Mouse (Mus musculus): ENCODE data around the gene Traf1.

- TF ChIP-seq POLR2A (IDR thresholded peaks at IDR 0.05; ENCODE audit: control insufficient read depth, low read depth, low read length): no peak
- TF ChIP-seq CTCF (IDR thresholded peaks at IDR 0.05; ENCODE audit: control insufficient read depth, insufficient read depth, insufficient replicate concordance, low read depth, low read length): no peak
Measured at GRCm38 (mm10) chr2:34963371-34963956, 1.9 kb upstream of the Traf1 start.
